Mouse (Mus musculus) MEL (cell line): ENCODE results near the gene Prdm16. TPM values are rescaled to one million over a fixed set of nuclear protein-coding genes. Genes with fewer than 3 reads are reported as not detected.

ENCODE experiments used
- DNase-seq: peaks from one replicate; pipeline ENCODE4 v3.0.0; 2011; ENCODE audit warnings: low read depth, low spot score
- H3K27ac ChIP-seq: 2 replicates; pipeline ENCODE4 v1.5.1; 2012; ENCODE audit warnings: low read depth, mild to moderate bottlenecking, control low read depth, low read length, moderate library complexity; ENCODE audit not compliant: control insufficient read depth
- H3K27me3 ChIP-seq, 2 experiments: fragments of 150-350 bp in 1 of 2; sonication (generic) in 1 of 2; 2 replicates each; pipeline ENCODE4 v1.6.1; 2012; ENCODE audit warnings: low read length in 2 of 2, mild to moderate bottlenecking in 2 of 2, improper control_type of control experiment in 1 of 2, moderate library complexity in 1 of 2; ENCODE audit not compliant: insufficient read depth in 2 of 2, control insufficient read depth in 1 of 2
- H3K36me3 ChIP-seq, 2 experiments: 2 replicates each; pipeline ENCODE4 v1.6.1; 2012 to 2014; ENCODE audit warnings: low read length in 2 of 2, improper control_type of control experiment in 1 of 2, inconsistent platforms in 1 of 2, mild to moderate bottlenecking in 1 of 2; ENCODE audit not compliant: insufficient read depth in 2 of 2, control insufficient read depth in 1 of 2
- H3K4me1 ChIP-seq, 2 experiments: fragments of 150-350 bp in 1 of 2; sonication (generic) in 1 of 2; 2 replicates each; pipeline ENCODE4 v1.6.1; 2012; ENCODE audit warnings: low read length in 2 of 2, improper control_type of control experiment in 1 of 2, mild to moderate bottlenecking in 1 of 2; ENCODE audit not compliant: insufficient read depth in 2 of 2, control insufficient read depth in 1 of 2
- H3K4me3 ChIP-seq, 2 experiments: fragments of 150-350 bp in 1 of 2; sonication (generic) in 1 of 2; 2 replicates each; pipeline ENCODE4 v1.5.1; 2012; ENCODE audit warnings: low read depth in 2 of 2, low read length in 2 of 2, mild to moderate bottlenecking in 2 of 2, moderate library complexity in 2 of 2, control low read depth in 1 of 2, improper control_type of control experiment in 1 of 2; ENCODE audit not compliant: control insufficient read depth in 1 of 2, insufficient read depth in 1 of 2
- H3K79me2 ChIP-seq: 2 replicates; pipeline ENCODE4 v1.6.1; 2012; ENCODE audit warnings: mild to moderate bottlenecking, low read length, moderate library complexity; ENCODE audit not compliant: control insufficient read depth, poor library complexity, insufficient read depth
- H3K9ac ChIP-seq: 2 replicates; pipeline ENCODE4 v1.6.1; 2012; ENCODE audit warnings: low read depth, mild to moderate bottlenecking, control low read depth, low read length, moderate library complexity; ENCODE audit not compliant: control insufficient read depth, poor library complexity, severe bottlenecking
- H3K9me3 ChIP-seq: fragments of 150-350 bp; sonication (generic); replicated peaks from 2 replicates; pipeline ENCODE4 v1.6.1; 2012; ENCODE audit warnings: mild to moderate bottlenecking, low read length, improper control_type of control experiment, moderate library complexity; ENCODE audit not compliant: insufficient read depth
- CHD1 ChIP-seq: IDR thresholded peaks from 2 replicates; pipeline ENCODE4 v1.6.1; 2012; ENCODE audit warnings: low read depth, mild to moderate bottlenecking, inconsistent platforms, low read length, improper control_type of control experiment
- CTCF ChIP-seq, 3 experiments: IDR thresholded peaks in 2 of 3; conservative IDR thresholded peaks in 1 of 3; 2 replicates each; pipeline ENCODE4 v1.5.1; 2011 to 2012; ENCODE audit warnings: low read length in 3 of 3, low read depth in 2 of 3, mild to moderate bottlenecking in 2 of 3, improper control_type of control experiment in 1 of 3, inconsistent platforms in 1 of 3, mixed read lengths in 1 of 3, moderate library complexity in 1 of 3; ENCODE audit not compliant: control insufficient read depth in 1 of 3, insufficient read depth in 1 of 3, poor library complexity in 1 of 3, severe bottlenecking in 1 of 3
- ELF1 ChIP-seq: IDR thresholded peaks from 2 replicates; pipeline ENCODE4 v1.6.1; 2014; ENCODE audit warnings: low read depth, mild to moderate bottlenecking, inconsistent platforms, low read length, improper control_type of control experiment, moderate library complexity
- GABPA ChIP-seq: IDR thresholded peaks from 2 replicates; pipeline ENCODE4 v1.6.1; 2012; ENCODE audit warnings: low read depth, mild to moderate bottlenecking, inconsistent platforms, low read length, improper control_type of control experiment, moderate library complexity
- GATA1 ChIP-seq: IDR thresholded peaks from 2 replicates; pipeline ENCODE4 v1.6.1; 2011; ENCODE audit warnings: low read depth, low read length, improper control_type of control experiment
- JUND ChIP-seq: IDR thresholded peaks from 2 replicates; pipeline ENCODE4 v1.6.1; 2011; ENCODE audit warnings: low read depth, mild to moderate bottlenecking, improper control_type of control experiment, low read length
- KAT2A ChIP-seq: conservative IDR thresholded peaks from 2 replicates; pipeline ENCODE4 v1.6.1; 2012; ENCODE audit warnings: low read depth, low read length, improper control_type of control experiment, inconsistent platforms
- MAFK ChIP-seq: IDR thresholded peaks from 2 replicates; pipeline ENCODE4 v1.6.1; 2011; ENCODE audit warnings: low read depth, mild to moderate bottlenecking, low read length, improper control_type of control experiment, borderline replicate concordance
- POLR2A ChIP-seq, 2 experiments: IDR thresholded peaks; 2 replicates each; pipeline ENCODE4 v1.6.1; 2011 to 2012; ENCODE audit warnings: low read length in 2 of 2, mild to moderate bottlenecking in 2 of 2, control low read depth in 1 of 2, improper control_type of control experiment in 1 of 2, low read depth in 1 of 2, moderate library complexity in 1 of 2; ENCODE audit not compliant: control insufficient read depth in 1 of 2, insufficient read depth in 1 of 2, poor library complexity in 1 of 2
- RAD21 ChIP-seq: IDR thresholded peaks from 2 replicates; pipeline ENCODE4 v1.6.1; 2011; ENCODE audit warnings: mild to moderate bottlenecking, low read depth, low read length, improper control_type of control experiment
- RCOR1 ChIP-seq: IDR thresholded peaks from 2 replicates; pipeline ENCODE4 v1.6.1; 2012; ENCODE audit warnings: low read depth, mild to moderate bottlenecking, inconsistent platforms, low read length, improper control_type of control experiment
- TBP ChIP-seq: IDR thresholded peaks from 2 replicates; pipeline ENCODE4 v1.8.0; 2011; ENCODE audit warnings: low read depth, low read length, improper control_type of control experiment
- TCF12 ChIP-seq: IDR thresholded peaks from 2 replicates; pipeline ENCODE4 v1.6.1; 2014; ENCODE audit warnings: low read depth, mild to moderate bottlenecking, inconsistent platforms, low read length, improper control_type of control experiment, moderate library complexity
- USF1 ChIP-seq: IDR thresholded peaks from 2 replicates; pipeline ENCODE4 v1.6.1; 2014; ENCODE audit warnings: low read depth, mild to moderate bottlenecking, inconsistent platforms, low read length, improper control_type of control experiment, moderate library complexity
- ZKSCAN1 ChIP-seq: IDR thresholded peaks from 2 replicates; pipeline ENCODE4 v1.6.1; 2012; ENCODE audit warnings: low read depth, mild to moderate bottlenecking, inconsistent platforms, low read length, improper control_type of control experiment, moderate library complexity
- ZNF384 ChIP-seq: IDR thresholded peaks from 2 replicates; pipeline ENCODE4 v1.6.1; 2012; ENCODE audit warnings: low read depth, mild to moderate bottlenecking, inconsistent platforms, low read length, improper control_type of control experiment
- polyA plus RNA-seq, 2 experiments: library from polyadenylated mRNA; stranded (reverse) in 1 of 2; unstranded in 1 of 2; fragments of >175 nt in 1 of 2; fragments of >200 nt in 1 of 2; gene quantifications; 2 replicates each; pipeline versions ENCODE4 v1.2.1 to v1.2.4; 2012; ENCODE audit warnings: low replicate concordance in 2 of 2, low read depth in 1 of 2; ENCODE audit not compliant: insufficient read length in 2 of 2, insufficient read depth in 1 of 2, missing spikeins in 1 of 2
- total RNA-seq: library from RNA; depleted of rRNA; stranded (reverse); fragments of 300-350 nt; gene quantifications from 2 replicates; pipeline ENCODE4 v1.2.3, GENCODE M21; 2012

The Prdm16 gene
- total and polyA plus RNA-seq, 3 experiments, result not detected

DNA sequence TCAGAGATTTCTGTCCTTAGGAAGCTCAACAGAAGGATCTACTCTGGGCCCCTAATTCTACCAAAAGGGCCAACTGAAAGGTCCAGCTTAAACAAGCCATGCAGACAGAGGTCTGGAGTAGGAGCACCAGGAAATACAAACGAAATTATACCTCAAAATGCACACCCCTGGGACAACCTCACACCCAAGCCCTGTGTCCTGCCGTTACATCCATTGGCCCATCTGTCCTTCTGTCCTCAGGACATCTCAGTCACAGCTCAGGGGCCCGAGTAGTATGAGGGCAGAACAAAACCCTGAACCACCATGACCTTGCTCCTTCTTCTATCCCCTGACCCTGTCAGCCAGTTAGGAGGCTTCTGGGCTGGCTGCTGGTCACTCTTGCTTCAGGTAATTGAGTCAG is 2.7 kb downstream of the Prdm16 start:
- H3K36me3 ChIP-seq, result no peaks in the 10 kb centered on the region
- no peak overlapping the region for H3K27ac ChIP-seq
- no peak overlapping the region for H3K4me3 ChIP-seq
- H3K4me1 ChIP-seq, result no peaks in the 10 kb centered on the region
- no peak for DNase-seq
- H3K79me2 ChIP-seq, result no peaks in the 10 kb centered on the region
- no peaks in the 10 kb centered on the region for H3K9me3 ChIP-seq
- H3K27me3 ChIP-seq, result no peaks in the 10 kb centered on the region
- no peak overlapping the region for H3K9ac ChIP-seq
- TF ChIP-seq TBP (no peak), GATA1 (no peak), RAD21 (no peak), POLR2A (IDR thresholded peaks at IDR 0.05; ENCODE audit: control insufficient read depth in 1 of 2, insufficient read depth in 1 of 2, low read depth in 1 of 2, low read length in 2 of 2, poor library complexity in 1 of 2) (no peak), ZNF384 (no peak), USF1 (no peak), ZKSCAN1 (no peak), JUND (no peak), TCF12 (no peak), CHD1 (no peak), ELF1 (no peak), CTCF (IDR thresholded peaks at IDR 0.05 in 2 of 3, conservative IDR thresholded peaks at IDR 0.05 in 1 of 3; ENCODE audit: control insufficient read depth in 1 of 3, insufficient read depth in 1 of 3, low read depth in 2 of 3, low read length in 3 of 3, poor library complexity in 1 of 3, severe bottlenecking in 1 of 3) (no peak), GABPA (no peak)
- TF ChIP-seq, all 39 proteins: peak for 0

DNA sequence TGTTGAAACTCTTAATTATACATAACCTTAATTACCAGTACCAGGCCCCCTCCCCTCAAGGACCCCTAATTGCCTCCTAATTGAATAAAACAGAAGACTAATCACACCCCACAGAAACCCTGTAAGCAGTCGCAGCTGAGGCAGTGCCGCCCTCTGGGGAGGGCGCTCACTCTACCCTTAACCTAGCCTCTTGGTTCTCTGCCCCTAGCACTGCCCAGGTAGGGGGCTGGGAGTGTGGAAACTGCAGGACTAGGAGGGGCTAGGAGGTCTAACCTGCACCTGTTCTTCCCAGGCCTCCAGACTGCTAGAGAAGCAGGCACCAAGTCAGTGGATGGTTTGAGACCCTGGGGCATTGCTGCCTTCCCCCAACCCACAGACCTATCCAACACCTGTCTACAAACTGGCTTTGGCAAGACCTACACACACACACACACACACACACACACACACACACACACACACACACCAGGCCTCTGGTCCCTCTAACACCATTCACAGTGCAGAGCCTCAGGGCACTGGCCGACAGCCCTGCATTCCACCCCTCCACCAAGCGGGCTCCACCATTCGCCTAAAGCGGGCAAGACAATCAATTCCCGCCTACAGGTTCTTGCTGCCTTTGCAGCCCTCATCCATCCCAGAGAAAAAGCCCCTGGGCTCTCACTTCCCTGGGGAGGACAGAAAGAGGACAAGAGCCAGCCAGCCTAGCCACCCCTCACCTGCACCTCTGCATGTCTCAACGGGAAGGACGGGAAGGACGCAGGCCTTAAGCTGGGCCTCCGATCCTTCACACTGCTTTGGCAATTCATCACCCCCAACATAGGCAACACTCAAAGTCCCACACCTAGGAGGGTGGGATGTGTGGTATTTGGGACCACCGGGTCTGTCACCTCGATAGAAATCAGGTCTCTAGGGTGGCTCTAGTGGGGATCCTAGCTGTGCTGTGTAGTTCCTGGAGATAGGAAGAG is 3.6 kb downstream of the Prdm16 start:
- TF ChIP-seq USF1 (no peak), MAFK (no peak), GABPA (no peak), KAT2A (no peak), CHD1 (no peak), RCOR1 (no peak)
- TF ChIP-seq, all 39 proteins: peak for 0
- Histone ChIP-seq H3K79me2 (no peaks in the 10 kb centered on the region), H3K36me3 (no peaks in the 10 kb centered on the region), H3K27ac (no peak overlapping the region), H3K27me3 (no peaks in the 10 kb centered on the region), H3K4me3 (no peak overlapping the region), H3K9me3 (no peaks in the 10 kb centered on the region), H3K9ac (no peak overlapping the region), H3K4me1 (no peaks in the 10 kb centered on the region)
- DNase-seq, result no peak
